Mouse (Mus musculus) gastrocnemius, adult 8-10 months (tissue): ENCODE data around the gene Tfpi. TPM values are rescaled to one million over a fixed set of nuclear protein-coding genes. Genes with fewer than 3 reads are reported as not detected.
"Not testable (repeated sequence)": the region's sequence is repeated elsewhere in the genome, so short reads cannot be mapped to it uniquely, and the experiment has no call there.

ENCODE experiments used
- DNase-seq, 2 experiments: peaks; one replicate each; pipeline ENCODE4 v3.0.0; 2022; ENCODE audit warnings: low spot score in 2 of 2
- total RNA-seq, 4 experiments: library from RNA; stranded (reverse); gene quantifications; 2 replicates each; pipeline ENCODE4 v1.2.4; 2022

Tfpi gene
- total RNA-seq, 4 experiments from 2014 or later: 1.7 to 3.3 (median 2.2) TPM

- no peak for DNase-seq
These were observed 87.5 kb downstream of the Tfpi start for GRCm38 (mm10) chr2:84389075-84389474.

GRCm38 (mm10) chr2:84388537-84388936, 88.0 kb downstream of the Tfpi start:
- not testable (repeated sequence) for DNase-seq

- DNase-seq: no peak
These were observed 88.6 kb downstream of the Tfpi start for GRCm38 (mm10) chr2:84388023-84388416.

- no peak for DNase-seq
These were observed 89.1 kb downstream of the Tfpi start for GRCm38 (mm10) chr2:84387394-84388022.

- no peak for DNase-seq
These were observed 89.8 kb downstream of the Tfpi start for GRCm38 (mm10) chr2:84386563-84387393.

- DNase-seq: no peak
These were observed 91.5 kb downstream of the Tfpi start for GRCm38 (mm10) chr2:84384911-84385693.

GRCm38 (mm10) chr2:84383828-84384227, 92.7 kb downstream of the Tfpi start:
- no peak for DNase-seq

Other genes with a start within 250 kb of the Tfpi start
- 10 to 100 TPM in 2 of 4 experiments, 1 to 10 TPM in 2; 9.7 to 11.1 (median 10.4) TPM for gene Calcrl, start 51.4 kb downstream of the Tfpi start, total RNA-seq
- 10 to 100 TPM; 20.7 to 26.6 (median 21.9) TPM for gene Ctnnd1, start 174.0 kb upstream of the Tfpi start, total RNA-seq
- gene Btbd18, start 182.3 kb upstream of the Tfpi start, total RNA-seq: not detected
- 10 to 100 TPM; 13.4 to 19.9 (median 16.4) TPM for gene Selenoh, start 194.0 kb upstream of the Tfpi start, total RNA-seq
- gene Gm28635, start 201.3 kb upstream of the Tfpi start, total RNA-seq: 1 to 10 TPM in 1 of 4 experiments, not detected in 3; 1.4 TPM
- gene Med19, start 201.6 kb upstream of the Tfpi start, total RNA-seq: 1 to 10 TPM; 6.0 to 8.0 (median 6.9) TPM
- 10 to 100 TPM; 41.0 to 55.7 (median 49.0) TPM for gene Tmx2, start 202.4 kb upstream of the Tfpi start, total RNA-seq
- 100 to 1,000 TPM in 1 of 4 experiments, 10 to 100 TPM in 3; 78.4 to 100 (median 81.7) TPM for gene Zdhhc5, start 238.4 kb upstream of the Tfpi start, total RNA-seq